Mouse (Mus musculus): ENCODE measurements at regions not wholly inside any gene's neighbourhood (a gene's known extent, or its start where the extent isn't known, plus 50 kb on each side); places are given as distances from the start of the nearest gene placed in this dataset.

DNA sequence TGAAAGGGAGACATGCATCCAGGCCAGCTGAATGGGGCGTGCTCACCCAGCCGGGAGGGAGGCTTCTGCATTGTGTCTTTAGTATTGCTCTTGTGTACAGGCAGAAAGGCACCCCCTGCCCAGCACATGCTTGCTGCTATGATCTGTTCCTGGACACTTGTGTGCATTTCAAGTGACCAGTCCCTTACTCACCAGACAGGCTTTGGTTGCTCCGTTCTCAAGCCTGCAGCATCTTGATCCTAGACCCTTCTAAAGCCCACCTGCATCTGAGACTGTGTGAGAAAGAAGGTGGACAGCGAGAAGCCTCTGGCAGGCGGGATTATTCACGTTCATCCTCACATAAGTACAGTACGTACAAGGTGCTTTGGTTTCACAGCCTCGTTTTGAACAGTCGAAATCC is 336.5 kb upstream of the Sall1 start:
- DNase-seq (ENCODE audit: extremely low read depth), result no peak
- no peaks in the 10 kb centered on the region for H3K79me2 ChIP-seq (replicated peaks; ENCODE audit: control insufficient read depth, extremely low read depth, insufficient read depth, poor library complexity, severe bottlenecking)
- H3K27me3 ChIP-seq (replicated peaks), result no peaks in the 10 kb centered on the region
- dilution Hi-C loops (cut with MboI; ENCODE audit: extremely low pct_ligation_motif_present, extremely low pct_unique_long_range_greater_than_20kb, low sequenced_read_pairs), result no loop called here
- TF ChIP-seq CHD2 (IDR thresholded peaks at IDR 0.05; ENCODE audit: low read length) (no peak), E2F4 (IDR thresholded peaks at IDR 0.05; ENCODE audit: insufficient replicate concordance, low read depth, low read length) (no peak), SMC3 (IDR thresholded peaks at IDR 0.05; ENCODE audit: low read depth, low read length) (no peak), USF1 (IDR thresholded peaks at IDR 0.05; ENCODE audit: low read depth, low read length) (no peak), ZMIZ1 (IDR thresholded peaks at IDR 0.05; ENCODE audit: low read depth, low read length) (no peak), UBTF (IDR thresholded peaks at IDR 0.05; ENCODE audit: low read depth, low read length) (no peak), POLR2A (IDR thresholded peaks at IDR 0.05; ENCODE audit: low read depth, low read length) (no peak)
- no peak overlapping the region for H3K4me2 ChIP-seq (ENCODE audit: insufficient read depth, low read depth, poor library complexity, severe bottlenecking)
- H3K9me3 ChIP-seq (replicated peaks; ENCODE audit: low read length), result peaks cover 32% of the 10 kb centered on the region
- no peaks in the 10 kb centered on the region for H3K36me3 ChIP-seq (replicated peaks in 1 of 2; ENCODE audit: control insufficient read depth in 1 of 2, insufficient read depth in 1 of 2, low read length in 1 of 2)
- in situ Hi-C loops (cut with MboI; ENCODE audit: low pct_ligation_motif_present, low pct_unique_long_range_greater_than_20kb, low sequenced_read_pairs), result no loop called here
- no peak overlapping the region for H3K27ac ChIP-seq (ENCODE audit: insufficient read depth, low read depth)
- H3K4me1 ChIP-seq (ENCODE audit: control insufficient read depth in 1 of 2, insufficient read depth in 2 of 2), result no peaks in the 10 kb centered on the region
- H3K4me3 ChIP-seq (replicated peaks in 1 of 3; ENCODE audit: low read depth in 2 of 3, low read length in 2 of 3, poor library complexity in 1 of 3), result no peak overlapping the region
- H3K9ac ChIP-seq (ENCODE audit: insufficient read depth, low read depth), result no peak overlapping the region

DNA sequence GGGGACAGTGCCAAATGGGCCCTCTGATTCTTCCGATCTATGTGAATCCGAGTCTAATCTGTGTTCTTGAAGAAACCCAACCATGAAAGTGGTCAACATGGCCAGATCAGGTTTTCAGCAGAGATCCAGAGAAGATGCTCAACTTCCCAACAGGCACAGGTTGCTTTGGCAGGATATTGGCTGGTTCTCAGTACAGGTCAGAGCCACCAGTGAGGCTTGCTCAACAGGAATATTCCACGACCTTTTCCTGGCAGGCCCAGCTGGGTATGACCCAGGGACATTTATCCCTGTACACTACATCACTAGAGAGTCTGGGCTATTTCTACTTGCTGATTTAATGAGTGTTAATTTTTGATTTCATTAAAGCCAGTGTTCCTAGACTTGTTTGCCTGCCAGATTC is 328.8 kb upstream of the Sall1 start:
- dilution Hi-C loops (cut with MboI; ENCODE audit: extremely low pct_ligation_motif_present, extremely low pct_unique_long_range_greater_than_20kb, low sequenced_read_pairs), result no loop called here

DNA sequence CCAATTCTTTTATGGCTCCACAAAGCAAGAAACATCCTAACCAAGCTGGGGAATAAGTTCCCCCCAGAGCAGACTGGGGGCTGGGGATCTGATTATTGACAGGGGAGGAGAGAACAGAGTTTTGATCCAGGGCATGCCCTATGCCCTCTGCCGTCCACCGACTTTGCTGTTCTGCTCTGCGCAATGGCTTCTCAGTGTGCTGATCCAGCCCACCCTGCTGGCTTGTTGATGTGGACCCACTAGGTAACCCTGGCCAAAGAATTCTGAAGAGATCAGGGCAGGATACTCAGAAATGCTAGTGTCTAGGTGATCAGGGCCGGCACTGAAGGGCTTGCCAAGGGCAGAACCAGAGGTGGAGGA is 327.8 kb upstream of the Sall1 start:
- no peak overlapping the region for H3K4me3 ChIP-seq (replicated peaks in 1 of 3; ENCODE audit: low read depth in 2 of 3, low read length in 2 of 3, poor library complexity in 1 of 3)
- H3K9ac ChIP-seq (ENCODE audit: insufficient read depth, low read depth), result no peak overlapping the region
- H3K4me2 ChIP-seq (ENCODE audit: insufficient read depth, low read depth, poor library complexity, severe bottlenecking), result no peak overlapping the region
- H3K36me3 ChIP-seq (replicated peaks in 1 of 2; ENCODE audit: control insufficient read depth in 1 of 2, insufficient read depth in 1 of 2, low read length in 1 of 2), result no peaks in the 10 kb centered on the region
- dilution Hi-C loops (cut with MboI; ENCODE audit: extremely low pct_ligation_motif_present, extremely low pct_unique_long_range_greater_than_20kb, low sequenced_read_pairs) (no loop called here), in situ Hi-C loops (cut with MboI; ENCODE audit: low pct_ligation_motif_present, low pct_unique_long_range_greater_than_20kb, low sequenced_read_pairs) (no loop called here)
- H3K4me1 ChIP-seq (ENCODE audit: control insufficient read depth in 1 of 2, insufficient read depth in 2 of 2), result no peaks in the 10 kb centered on the region
- DNase-seq (ENCODE audit: extremely low read depth), result no peak
- H3K27ac ChIP-seq (ENCODE audit: insufficient read depth, low read depth), result no peak overlapping the region
- H3K9me3 ChIP-seq (replicated peaks; ENCODE audit: low read length), result peaks cover 26% of the 10 kb centered on the region
- TF ChIP-seq KAT2A (IDR thresholded peaks at IDR 0.05; ENCODE audit: insufficient replicate concordance, low read length) (no peak), ZC3H11A (IDR thresholded peaks at IDR 0.05; ENCODE audit: low read depth, low read length) (no peak), SMC3 (IDR thresholded peaks at IDR 0.05; ENCODE audit: low read depth, low read length) (no peak), CHD1 (IDR thresholded peaks at IDR 0.05; ENCODE audit: low read depth, low read length) (no peak), POLR2AphosphoS2 (IDR thresholded peaks at IDR 0.05; ENCODE audit: low read depth, low read length) (no peak), MEF2A (IDR thresholded peaks at IDR 0.05; ENCODE audit: borderline replicate concordance, low read depth, low read length) (no peak), USF2 (conservative IDR thresholded peaks at IDR 0.05; ENCODE audit: low read depth, low read length) (no peak)
- H3K27me3 ChIP-seq (replicated peaks), result no peaks in the 10 kb centered on the region
- no peaks in the 10 kb centered on the region for H3K79me2 ChIP-seq (replicated peaks; ENCODE audit: control insufficient read depth, extremely low read depth, insufficient read depth, poor library complexity, severe bottlenecking)

More for the DNA sequence above, 328.8 kb upstream of the Sall1 start:
- DNase-seq (ENCODE audit: extremely low read depth), result no peak
- H3K79me2 ChIP-seq (replicated peaks; ENCODE audit: control insufficient read depth, extremely low read depth, insufficient read depth, poor library complexity, severe bottlenecking), result no peaks in the 10 kb centered on the region
- no peak overlapping the region for H3K27ac ChIP-seq (ENCODE audit: insufficient read depth, low read depth)
- no peak overlapping the region for H3K9ac ChIP-seq (ENCODE audit: insufficient read depth, low read depth)
- in situ Hi-C loops (cut with MboI; ENCODE audit: low pct_ligation_motif_present, low pct_unique_long_range_greater_than_20kb, low sequenced_read_pairs), result no loop called here
- H3K36me3 ChIP-seq (replicated peaks in 1 of 2; ENCODE audit: control insufficient read depth in 1 of 2, insufficient read depth in 1 of 2, low read length in 1 of 2), result no peaks in the 10 kb centered on the region
- no peaks in the 10 kb centered on the region for H3K27me3 ChIP-seq (replicated peaks)
- TF ChIP-seq SMC3 (IDR thresholded peaks at IDR 0.05; ENCODE audit: low read depth, low read length), result no peak
- no peak for TF ChIP-seq NRF1 (IDR thresholded peaks at IDR 0.05; ENCODE audit: low read depth, low read length)
- no peak for TF ChIP-seq ZKSCAN1 (IDR thresholded peaks at IDR 0.05; ENCODE audit: borderline replicate concordance, low read depth, low read length)
- TF ChIP-seq BHLHE40 (IDR thresholded peaks at IDR 0.05; ENCODE audit: low read depth, low read length), result no peak
- TF ChIP-seq MAZ (IDR thresholded peaks at IDR 0.05; ENCODE audit: low read depth, low read length), result no peak
- no peak for TF ChIP-seq TCF12 (IDR thresholded peaks at IDR 0.05; ENCODE audit: low read depth, low read length)
- TF ChIP-seq IRF4 (IDR thresholded peaks at IDR 0.05; ENCODE audit: low read depth, low read length), result no peak
- no peak for TF ChIP-seq MEF2A (IDR thresholded peaks at IDR 0.05; ENCODE audit: borderline replicate concordance, low read depth, low read length)
- TF ChIP-seq TBP (conservative IDR thresholded peaks at IDR 0.05; ENCODE audit: low read depth, low read length), result no peak
- no peak for TF ChIP-seq MYC (IDR thresholded peaks at IDR 0.05; ENCODE audit: low read depth, low read length)
- H3K4me1 ChIP-seq (ENCODE audit: control insufficient read depth in 1 of 2, insufficient read depth in 2 of 2), result no peaks in the 10 kb centered on the region
- H3K9me3 ChIP-seq (replicated peaks; ENCODE audit: low read length), result peaks cover 26% of the 10 kb centered on the region
- H3K4me3 ChIP-seq (replicated peaks in 1 of 3; ENCODE audit: low read depth in 2 of 3, low read length in 2 of 3, poor library complexity in 1 of 3), result no peak overlapping the region
- H3K4me2 ChIP-seq (ENCODE audit: insufficient read depth, low read depth, poor library complexity, severe bottlenecking), result no peak overlapping the region
